Mouse (Mus musculus): ENCODE data around the gene Rundc3b.

The Rundc3b gene

DNA sequence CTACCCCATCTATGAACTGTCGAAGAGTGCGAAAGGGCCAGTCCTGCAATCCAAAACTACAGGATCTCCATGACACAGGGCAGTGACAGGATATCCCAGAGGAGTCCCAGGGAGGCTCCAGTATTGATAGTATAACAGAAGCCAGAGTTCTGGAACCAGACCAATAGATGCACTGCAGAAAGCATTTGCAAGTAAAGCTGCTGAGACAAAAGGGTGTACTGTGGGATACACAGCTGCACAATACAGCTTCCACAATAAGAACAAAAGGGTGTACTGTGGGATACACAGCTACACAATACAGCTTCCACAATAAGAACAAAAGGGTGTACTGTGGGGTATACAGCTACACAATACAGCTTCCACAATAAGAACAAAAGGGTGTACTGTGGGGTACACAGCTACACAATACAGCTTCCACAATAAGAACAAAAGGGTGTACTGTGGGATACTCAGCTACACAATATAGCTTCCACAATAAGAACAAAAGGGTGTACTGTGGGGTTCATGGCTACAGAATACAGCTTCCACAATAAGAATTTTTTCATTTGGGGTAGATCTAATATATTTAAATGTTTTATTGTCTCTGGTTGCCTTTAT is 134.0 kb downstream of the Rundc3b start:
- no peak for DNase-seq (ENCODE audit: low spot score in 2 of 2)

DNA sequence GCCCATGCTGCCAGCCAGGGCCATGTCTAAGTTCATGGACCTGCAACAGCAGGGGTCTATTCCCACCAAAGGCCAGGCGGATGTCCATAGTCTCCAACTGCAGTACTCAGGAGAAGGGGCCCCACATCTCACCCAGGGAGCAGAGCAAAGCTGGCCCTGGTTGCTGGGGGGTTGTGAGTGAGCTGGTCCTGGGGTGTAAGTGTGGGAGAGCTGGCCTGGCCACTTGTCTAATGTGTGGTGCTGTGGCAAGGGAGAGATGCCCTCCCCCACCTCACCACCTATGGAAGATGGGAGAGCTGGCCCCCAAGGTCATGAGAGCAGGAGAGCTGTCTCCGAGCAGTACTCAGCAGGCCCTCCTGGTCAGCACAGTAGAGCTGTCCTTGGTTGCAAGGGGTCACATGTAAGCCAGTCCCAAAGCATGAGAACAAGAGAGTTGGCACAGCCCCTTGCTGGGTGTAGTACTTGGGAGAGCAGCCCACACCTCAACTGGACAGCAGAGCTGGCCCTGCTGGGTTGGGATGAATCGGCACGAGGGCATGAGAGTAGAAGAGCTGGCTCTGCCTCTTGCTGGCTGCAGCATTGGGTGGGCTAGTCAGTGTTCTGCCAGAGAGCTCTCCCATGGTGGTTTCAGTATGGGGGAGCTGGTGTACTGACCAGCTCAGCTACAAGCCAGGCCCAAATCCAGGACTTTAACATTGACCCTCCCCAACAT is 134.6 kb downstream of the Rundc3b start:
- DNase-seq (ENCODE audit: low spot score in 2 of 2), result no peak

GRCm38 (mm10) chr5:8456561-8456960 is 166.2 kb downstream of the Rundc3b start:
- DNase-seq (ENCODE audit: low spot score in 2 of 2), result no peak

- no peak for DNase-seq (ENCODE audit: low spot score in 2 of 2)
Measured at GRCm38 (mm10) chr5:8455565-8455964, 167.2 kb downstream of the Rundc3b start.

Measured in frontal cortex, postnatal 14 days (tissue).